Mouse (Mus musculus) brain, embryonic 14.5 days (tissue): ENCODE results near the gene Zfr2.

Source experiments
- CTCF ChIP-seq: fragments of 200-500 bp; IDR thresholded peaks from 2 replicates; pipeline ENCODE4 v1.5.1; 2012; ENCODE audit warnings: inconsistent platforms, mild to moderate bottlenecking, moderate library complexity, borderline replicate concordance; ENCODE audit not compliant: insufficient read depth, insufficient read length; ENCODE audit errors: extremely low read depth
- POLR2A ChIP-seq: fragments of 200-500 bp; IDR thresholded peaks from 2 replicates; pipeline ENCODE4 v1.6.1; 2012; ENCODE audit warnings: mild to moderate bottlenecking, inconsistent platforms, borderline replicate concordance; ENCODE audit not compliant: poor library complexity, insufficient read depth, insufficient read length, severe bottlenecking; ENCODE audit errors: extremely low read depth

GRCm38 (mm10) chr10:81189821-81190220 lies 43.1 kb upstream of the Zfr2 start:
- TF ChIP-seq POLR2A = no peak
- no peak for TF ChIP-seq CTCF
